ENCODE assay signal across 10 mouse cellular contexts in the genomic region with DNA sequence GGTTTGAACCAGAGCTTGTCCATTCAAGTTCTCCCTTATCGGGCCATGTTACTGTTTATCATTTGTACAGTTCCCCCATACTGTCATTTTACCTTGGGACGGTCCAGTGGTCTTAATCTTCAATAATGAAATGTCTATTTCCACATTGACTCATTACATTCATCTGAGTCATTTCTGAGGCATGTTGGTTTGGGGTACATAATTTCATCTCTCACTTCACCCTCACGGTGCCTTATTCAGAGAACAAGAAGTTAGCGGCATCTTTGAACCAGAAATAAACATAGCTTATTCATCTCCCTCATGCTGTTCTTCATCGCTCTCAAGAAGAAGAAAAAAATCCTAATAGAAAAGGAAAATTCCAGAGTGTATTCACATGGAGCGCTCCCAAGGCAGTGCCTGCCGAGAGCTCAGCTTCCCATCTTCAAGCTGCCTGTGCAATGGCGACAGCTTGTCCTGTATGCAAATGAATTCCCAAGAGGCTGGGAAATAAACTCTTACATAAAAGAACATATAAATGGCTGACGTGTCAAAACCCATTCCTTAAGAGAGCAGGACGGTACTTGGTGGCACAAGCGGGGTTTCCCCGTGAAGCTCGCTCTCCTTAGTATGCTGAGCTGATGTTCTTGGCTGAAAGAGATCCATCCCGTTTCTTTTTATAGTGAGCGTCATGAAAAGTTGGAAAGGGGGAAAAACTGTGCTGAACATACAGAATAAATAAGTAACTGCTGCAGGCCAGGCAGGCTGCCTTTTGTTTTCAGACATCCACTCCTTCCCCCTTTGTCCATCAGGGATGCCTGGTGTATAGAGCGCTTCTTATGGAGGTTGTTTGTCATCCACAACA.
DNase-seq lines count a peak whose midpoint lies in the region; ATAC-seq and TF ChIP-seq lines count a peak whose summit lies in the region.
"Had no signal": no experiment of that assay in that cellular context is flagged by ENCODE, and none has a peak within 500 bp of the region (broad histone marks: within the 10 kb centered on the region; RNA-seq: fewer than 3 reads in every experiment).

No protein-coding gene starts in this region.

- CTCF ChIA-PET in Patski (lab: Charles Lee) = interaction anchor here (0.7 to 1.8 kb wide), 5 partner anchors 12 to 75 kb away, joined by 3 to 6 read pairs (median 4); no protein-coding TSS in a partner anchor

- ATAC-seq in Patski = peak; percentile 65
- ATAC-seq in forebrain, postnatal 0 days = peak; percentile 70
- ATAC-seq in midbrain, embryonic 12.5 days (ENCODE audit: low FRiP score, low read depth) = peak; percentile 61
- no peak for ATAC-seq in megakaryocyte progenitor cell, adult 5-6 weeks (replicated peaks; ENCODE audit: poor library complexity)

- peak; percentile 25 for DNase-seq in 3T3-L1 (ENCODE audit: low read depth, low spot score)
- DNase-seq in Patski (ENCODE audit: low read depth, low spot score) = peak; percentile 37
- peak; percentile 76 for DNase-seq in forebrain, postnatal 0 days
- no peak for DNase-seq in c-Kit-positive CD71-positive TER-119-positive erythroid progenitor cells, embryonic 14.5 days (ENCODE audit: low spot score)
- no peak for DNase-seq in urinary bladder, postnatal 4 days (ENCODE audit: low spot score in 2 of 2)
- DNase-seq: heart, postnatal 10 days; thymus, postnatal 25 days had no signal

- H3K4me3 ChIP-seq in forebrain, postnatal 0 days (ENCODE audit: low read depth, low read length) = no peak overlapping the region
- no peak overlapping the region for H3K4me3 ChIP-seq in midbrain, embryonic 12.5 days

- H3K4me2 ChIP-seq in forebrain, postnatal 0 days (ENCODE audit: low read depth) = peak overlapping the region; percentile 30
- peak overlapping the region; percentile 35 for H3K4me2 ChIP-seq in midbrain, embryonic 12.5 days (replicated peaks)

- H3K4me1 ChIP-seq in forebrain, postnatal 0 days (ENCODE audit: insufficient read depth) = peaks cover 77% of the 10 kb centered on the region
- H3K4me1 ChIP-seq in midbrain, embryonic 12.5 days = peaks cover 98% of the 10 kb centered on the region

- peak overlapping the region; percentile 31 for H3K9ac ChIP-seq in forebrain, postnatal 0 days
- no peak overlapping the region for H3K9ac ChIP-seq in midbrain, embryonic 12.5 days (replicated peaks)

- peak overlapping the region; percentile 46 for H3K27ac ChIP-seq in forebrain, postnatal 0 days (ENCODE audit: low read depth, low read length)
- H3K27ac ChIP-seq in midbrain, embryonic 12.5 days (replicated peaks) = peak overlapping the region; percentile 64
- H3K27ac ChIP-seq: macrophage had no signal

- POLR2A ChIA-PET in Patski (lab: Charles Lee) = interaction anchor here (0.5 to 1.7 kb wide), 5 partner anchors 8 to 15 kb away, joined by 3 to 4 read pairs (median 3); no protein-coding TSS in a partner anchor

- TF ChIP-seq CTCF in Patski (IDR thresholded peaks at IDR 0.05) = no peak
- no peak for TF ChIP-seq CTCF in forebrain, postnatal 0 days (IDR thresholded peaks at IDR 0.05; ENCODE audit: low read depth)

- WGBS in forebrain, postnatal 0 days = 14% methylated on average over 16 of the region's 16 CpGs
- 27% methylated on average over 16 of the region's 16 CpGs for whole genome bisulfite sequencing in midbrain, embryonic 12.5 days

- no peaks in the 10 kb centered on the region for H3K27me3 ChIP-seq in Patski
- H3K27me3 ChIP-seq in forebrain, postnatal 0 days (ENCODE audit: insufficient read depth, low read length) = no peaks in the 10 kb centered on the region
- no peaks in the 10 kb centered on the region for H3K27me3 ChIP-seq in midbrain, embryonic 12.5 days

- no peaks in the 10 kb centered on the region for H3K36me3 ChIP-seq in forebrain, postnatal 0 days (ENCODE audit: insufficient read depth)
- no peaks in the 10 kb centered on the region for H3K36me3 ChIP-seq in midbrain, embryonic 12.5 days

- in situ Hi-C loops in Patski (cut with MboI; ENCODE audit: low pct_unique_long_range_greater_than_20kb) = no loop called here

- no peaks in the 10 kb centered on the region for H3K9me3 ChIP-seq in forebrain, postnatal 0 days (ENCODE audit: low read length)
- H3K9me3 ChIP-seq in midbrain, embryonic 12.5 days = no peaks in the 10 kb centered on the region

Comparison
In these comparisons a context has a peak if more than half of its experiments do, and no peak if none do; other contexts are left out.
1. DNase-seq: peak in 3T3-L1 (single experiment), Patski (single experiment) and forebrain, postnatal 0 days (single experiment); none in c-Kit-positive CD71-positive TER-119-positive erythroid progenitor cells, embryonic 14.5 days (single experiment) and urinary bladder, postnatal 4 days (0 of 2).